Mouse (Mus musculus) spleen, adult 2 months (tissue): ENCODE results near the gene Ddx25. TPM values are rescaled to one million over a fixed set of nuclear protein-coding genes. Genes with fewer than 3 reads are reported as not detected.
A peak's percentile ranks its signal among the peaks of the same experiment; 100 is the strongest.

Experiments used
- DNase-seq, 2 experiments: peaks; one replicate each; pipeline versions ENCODE4 v3.0.0 to v3.0.0-alpha.2; 2012 to 2021; ENCODE audit warnings: low spot score in 2 of 2, low read depth in 1 of 2
- H3K27ac ChIP-seq: fragments of 200-500 bp; 2 replicates; pipeline ENCODE4 v1.5.1; 2012; ENCODE audit warnings: low read length, inconsistent platforms; ENCODE audit not compliant: insufficient read depth
- H3K27me3 ChIP-seq: fragments of 200-500 bp; 2 replicates; pipeline ENCODE4 v1.6.1; 2012; ENCODE audit warnings: mild to moderate bottlenecking, moderate library complexity, low read length, inconsistent platforms; ENCODE audit not compliant: control insufficient read depth, insufficient read depth
- H3K36me3 ChIP-seq: fragments of 200-500 bp; 2 replicates; pipeline ENCODE4 v1.6.1; 2012; ENCODE audit warnings: mild to moderate bottlenecking, low read length, inconsistent platforms; ENCODE audit not compliant: control insufficient read depth, insufficient read depth
- H3K4me1 ChIP-seq: fragments of 200-500 bp; 2 replicates; pipeline ENCODE4 v1.6.1; 2011; ENCODE audit warnings: inconsistent platforms; ENCODE audit not compliant: control insufficient read depth, insufficient read depth, insufficient read length
- H3K4me3 ChIP-seq: fragments of 200-500 bp; 2 replicates; pipeline ENCODE4 v1.5.1; 2011; ENCODE audit warnings: mild to moderate bottlenecking, inconsistent platforms; ENCODE audit not compliant: insufficient read depth, insufficient read length; ENCODE audit errors: extremely low read depth
- CTCF ChIP-seq: fragments of 200-500 bp; IDR thresholded peaks from 2 replicates; pipeline ENCODE4 v1.5.1; 2011; ENCODE audit warnings: mild to moderate bottlenecking, inconsistent platforms; ENCODE audit not compliant: insufficient read depth, insufficient read length, insufficient replicate concordance; ENCODE audit errors: extremely low read depth
- POLR2A ChIP-seq: fragments of 200-500 bp; IDR thresholded peaks from 2 replicates; pipeline ENCODE4 v1.6.1; 2011; ENCODE audit warnings: low read depth, low read length, inconsistent platforms
- WGBS: fragments of 180-500 bp; shearing (Covaris S2); methylation state at CpG from one replicate; pipeline ENCODE4 v1.1.7; 2018; 5-methylcytosine and 5-hydroxymethylcytosine counted together
- polyA plus RNA-seq: library from polyadenylated mRNA; depleted of rRNA; stranded (reverse); fragments of >200 nt; gene quantifications from 2 replicates; pipeline ENCODE4 v1.2.3, GENCODE M21; 2012; rRNA removed

The Ddx25 gene
- polyA plus RNA-seq, result 0.12 and 0.14 TPM in 2 replicates

GRCm38 (mm10) chr9:35558257-35559008, at the start of gene Ddx25, which contains the start of gene Pus3:
Ddx25 (minus strand) TSS chr9:35558528.
Pus3 (plus strand) TSS chr9:35558595.
- Histone ChIP-seq H3K27me3 (peaks cover 8% of the 10 kb centered on the region), H3K27ac (peak within 1 kb of the TSS; percentile 51), H3K4me1 (peaks cover 7% of the 10 kb centered on the region), H3K4me3 (peak within 1 kb of the TSS; percentile 67), H3K36me3 (peaks cover 6% of the 10 kb centered on the region)
- under 1% methylated on average over 53 of the region's 59 CpGs for WGBS
- TF ChIP-seq POLR2A (no peak), CTCF (no peak)
- DNase-seq, result peak in 1 of 2 experiments; percentile 15

- TF ChIP-seq POLR2A, result no peak
- TF ChIP-seq CTCF, result no peak
- no peaks in the 10 kb centered on the region for H3K36me3 ChIP-seq
- no peaks in the 10 kb centered on the region for H3K27me3 ChIP-seq
- no peak overlapping the region for H3K4me3 ChIP-seq
- no peak overlapping the region for H3K27ac ChIP-seq
- WGBS, result 70% methylated on average over 8 of the region's 8 CpGs
- no peaks in the 10 kb centered on the region for H3K4me1 ChIP-seq
- no peak for DNase-seq
Measured at GRCm38 (mm10) chr9:35607647-35608405, 49.5 kb upstream of the Ddx25 start.

DNA sequence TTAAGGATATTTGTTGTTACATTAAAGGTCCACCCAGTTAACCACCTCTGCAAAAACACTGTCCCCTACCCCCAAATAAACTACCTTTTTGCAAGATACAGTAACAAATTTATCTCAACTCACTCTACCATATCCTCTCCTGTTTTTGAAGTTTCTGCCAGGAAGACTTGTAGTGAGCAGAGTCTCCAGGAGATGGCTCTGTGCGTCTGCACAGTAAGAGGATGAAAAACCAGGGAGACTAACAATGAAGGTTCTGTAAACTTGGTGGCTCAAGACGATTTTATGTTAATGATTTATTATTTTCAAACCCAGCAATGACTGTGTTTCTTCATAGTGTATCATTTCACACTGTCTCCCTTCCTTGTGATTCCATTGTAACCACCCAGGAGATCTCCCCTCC, 34.6 kb upstream of the Ddx25 start:
- WGBS, result 10% methylated on average over 2 of the region's 2 CpGs
- Histone ChIP-seq H3K4me1 (no peaks in the 10 kb centered on the region), H3K27me3 (no peaks in the 10 kb centered on the region), H3K4me3 (no peak overlapping the region), H3K36me3 (no peaks in the 10 kb centered on the region), H3K27ac (no peak overlapping the region)
- TF ChIP-seq CTCF (no peak), POLR2A (no peak)
- DNase-seq, result no peak

GRCm38 (mm10) chr9:35587674-35588073, 29.3 kb upstream of the Ddx25 start:
- H3K4me3 ChIP-seq, result no peak overlapping the region
- no peaks in the 10 kb centered on the region for H3K4me1 ChIP-seq
- H3K27ac ChIP-seq, result no peak overlapping the region
- no peak for TF ChIP-seq POLR2A
- TF ChIP-seq CTCF, result no peak
- DNase-seq, result no peak
- 46% methylated on average over 1 of the region's 1 CpGs for WGBS
- no peaks in the 10 kb centered on the region for H3K27me3 ChIP-seq
- H3K36me3 ChIP-seq, result no peaks in the 10 kb centered on the region

DNA sequence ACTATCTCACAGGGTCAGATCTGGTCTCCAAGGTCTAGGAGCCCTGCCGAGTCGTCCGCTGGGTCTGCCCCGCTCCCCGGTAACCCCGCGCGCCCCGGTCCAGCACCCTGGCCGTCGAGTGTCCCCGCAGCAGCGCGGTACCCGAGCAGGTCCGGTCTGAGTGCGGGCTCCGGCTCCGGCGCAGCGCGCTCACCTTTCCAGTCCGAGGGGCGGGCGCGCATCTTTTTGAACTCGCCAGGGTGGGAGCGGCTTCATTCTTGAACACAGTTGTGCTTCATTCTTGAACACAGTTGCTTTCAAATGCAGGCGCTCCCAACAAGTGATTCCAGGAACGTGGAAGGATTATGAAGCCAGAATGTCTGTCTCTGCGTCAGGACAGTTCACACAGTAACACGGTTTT, 16.1 kb upstream of the Ddx25 start:
- WGBS, result 14% methylated on average over 32 of the region's 32 CpGs
- Histone ChIP-seq H3K27ac (no peak overlapping the region), H3K27me3 (peaks cover 4% of the 10 kb centered on the region; the same call in 1 of the 2 replicates), H3K36me3 (no peaks in the 10 kb centered on the region), H3K4me3 (no peak overlapping the region), H3K4me1 (no peaks in the 10 kb centered on the region)
- no peak for TF ChIP-seq CTCF
- no peak for TF ChIP-seq POLR2A
- DNase-seq, result no peak

- no peak for TF ChIP-seq POLR2A
- no peak for TF ChIP-seq CTCF
- H3K27me3 ChIP-seq, result peaks cover 4% of the 10 kb centered on the region; the same call in 1 of the 2 replicates
- DNase-seq, result no peak
- H3K4me3 ChIP-seq, result peak overlapping the region; percentile 71; the same call in 1 of the 2 replicates
- WGBS, result 17% methylated on average over 5 of the region's 5 CpGs
- peaks cover 6% of the 10 kb centered on the region for H3K36me3 ChIP-seq
- no peaks in the 10 kb centered on the region for H3K4me1 ChIP-seq
- no peak overlapping the region for H3K27ac ChIP-seq
Measured at GRCm38 (mm10) chr9:35570663-35571062, 12.3 kb upstream of the Ddx25 start.
